Mouse (Mus musculus): Measurements from ENCODE around the gene Grm4. TPM values are rescaled to one million over a fixed set of nuclear protein-coding genes. Genes with fewer than 3 reads are reported as not detected.

The Grm4 gene
- polyA plus RNA-seq, 1 experiment from 2014 or later, result 0.16 TPM

DNA sequence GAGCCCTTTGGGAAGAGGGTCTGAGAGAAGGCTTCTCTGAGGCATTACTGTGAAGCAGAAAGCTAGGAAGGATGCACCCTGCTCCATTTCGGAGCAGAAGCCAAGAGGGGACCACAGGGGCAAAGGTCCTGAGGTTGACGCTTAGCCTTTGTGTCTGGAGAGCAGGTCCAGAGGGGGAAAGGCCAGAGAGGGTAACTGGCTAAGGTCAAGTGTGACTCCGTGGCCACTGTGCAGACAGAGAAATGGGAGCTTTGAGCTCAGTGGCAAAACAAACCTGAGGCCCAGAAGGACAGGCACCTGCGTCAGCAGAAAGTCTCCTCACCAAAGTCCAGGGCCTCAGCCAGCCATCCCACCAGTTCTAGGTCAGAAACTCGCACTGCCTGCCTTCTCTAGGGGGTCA is 12.7 kb downstream of the Grm4 start:
- Histone ChIP-seq H3K9me3 (ENCODE audit: control insufficient read depth, low read length) (no peaks in the 10 kb centered on the region), H3K27ac (replicated peaks) (no peak overlapping the region), H3K36me3 (ENCODE audit: control insufficient read depth, insufficient read depth, low read length) (no peaks in the 10 kb centered on the region), H3K4me2 (replicated peaks; ENCODE audit: low read depth) (no peak overlapping the region), H3K27me3 (ENCODE audit: control insufficient read depth, insufficient read depth, low read length) (peaks cover 17% of the 10 kb centered on the region; the same call in 1 of the 2 replicates), H3K9ac (ENCODE audit: low read length) (no peak overlapping the region), H3K4me1 (replicated peaks; ENCODE audit: control insufficient read depth, insufficient read depth) (0 out of 2 replicates have a peak, but pooled peaks cover 2% of the 10 kb centered on the region), H3K4me3 (ENCODE audit: low read depth, low read length) (no peak overlapping the region)
- ATAC-seq (ENCODE audit: low FRiP score, low TSS enrichment), result no peak
- WGBS, result 68% methylated on average over 5 of the region's 5 CpGs
- DNase-seq (ENCODE audit: low spot score), result no peak
- TF ChIP-seq EP300 (optimal IDR thresholded peaks at IDR 0.05) (no peak), CTCF (IDR thresholded peaks at IDR 0.05; ENCODE audit: low read depth) (no peak)

DNA sequence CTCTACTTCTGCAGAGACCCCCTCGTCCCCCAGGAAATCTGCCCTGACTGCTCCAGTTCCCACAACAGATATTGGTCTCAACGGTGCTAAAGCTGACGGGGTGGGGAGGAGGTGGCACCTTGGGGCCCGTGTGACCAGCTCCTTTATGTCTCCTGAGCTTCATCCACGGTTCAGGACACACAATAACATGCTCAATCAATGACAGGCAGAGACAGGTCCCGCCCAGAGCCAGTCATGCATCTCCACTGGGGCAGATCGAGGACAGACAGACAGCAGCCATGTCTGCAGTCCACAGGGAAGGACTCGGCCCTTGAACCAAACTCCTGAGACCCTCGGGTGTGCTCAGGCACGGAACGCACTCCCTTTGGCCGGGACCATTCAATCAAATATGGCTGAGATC is 13.2 kb downstream of the Grm4 start:
- TF ChIP-seq EP300 (optimal IDR thresholded peaks at IDR 0.05) (no peak), CTCF (IDR thresholded peaks at IDR 0.05; ENCODE audit: low read depth) (no peak)
- 0 out of 2 replicates have a peak, but pooled peaks cover 2% of the 10 kb centered on the region for H3K4me1 ChIP-seq (replicated peaks; ENCODE audit: control insufficient read depth, insufficient read depth)
- no peak overlapping the region for H3K4me2 ChIP-seq (replicated peaks; ENCODE audit: low read depth)
- peaks cover 15% of the 10 kb centered on the region; the same call in 1 of the 2 replicates for H3K27me3 ChIP-seq (ENCODE audit: control insufficient read depth, insufficient read depth, low read length)
- H3K36me3 ChIP-seq (ENCODE audit: control insufficient read depth, insufficient read depth, low read length), result no peaks in the 10 kb centered on the region
- ATAC-seq (ENCODE audit: low FRiP score, low TSS enrichment) (no peak), DNase-seq (ENCODE audit: low spot score) (no peak)
- H3K4me3 ChIP-seq (ENCODE audit: low read depth, low read length), result no peak overlapping the region
- H3K27ac ChIP-seq (replicated peaks), result no peak overlapping the region
- H3K9ac ChIP-seq (ENCODE audit: low read length), result no peak overlapping the region
- 65% methylated on average over 12 of the region's 12 CpGs for WGBS
- H3K9me3 ChIP-seq (ENCODE audit: control insufficient read depth, low read length), result no peaks in the 10 kb centered on the region

DNA sequence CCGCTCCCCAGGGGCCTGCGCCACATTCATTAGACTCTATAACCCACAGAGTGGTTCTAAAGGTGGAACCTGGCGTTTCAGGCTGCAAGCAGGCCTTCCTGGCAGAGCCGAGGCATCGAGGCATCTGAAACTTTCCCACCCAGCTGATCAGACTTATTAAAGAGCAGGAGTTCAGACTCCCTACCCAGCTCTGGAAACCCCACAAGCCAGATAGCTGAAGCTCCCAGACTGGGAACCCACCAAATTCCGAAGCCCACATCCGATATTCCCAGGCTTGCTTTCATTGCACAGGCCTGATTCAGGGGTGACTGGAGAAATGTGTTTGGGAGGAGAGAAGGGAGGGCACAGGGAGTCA is 13.6 kb downstream of the Grm4 start:
- Histone ChIP-seq H3K36me3 (ENCODE audit: control insufficient read depth, insufficient read depth, low read length) (no peaks in the 10 kb centered on the region), H3K9ac (ENCODE audit: low read length) (no peak overlapping the region), H3K4me1 (replicated peaks; ENCODE audit: control insufficient read depth, insufficient read depth) (0 out of 2 replicates have a peak, but pooled peaks cover 2% of the 10 kb centered on the region), H3K27me3 (ENCODE audit: control insufficient read depth, insufficient read depth, low read length) (peaks cover 13% of the 10 kb centered on the region; the same call in 1 of the 2 replicates), H3K27ac (replicated peaks) (no peak overlapping the region), H3K9me3 (ENCODE audit: control insufficient read depth, low read length) (no peaks in the 10 kb centered on the region), H3K4me3 (ENCODE audit: low read depth, low read length) (no peak overlapping the region), H3K4me2 (replicated peaks; ENCODE audit: low read depth) (no peak overlapping the region)
- ATAC-seq (ENCODE audit: low FRiP score, low TSS enrichment) (no peak), DNase-seq (ENCODE audit: low spot score) (no peak)
- 83% methylated on average over 7 of the region's 7 CpGs for WGBS
- TF ChIP-seq CTCF (IDR thresholded peaks at IDR 0.05; ENCODE audit: low read depth) (no peak), EP300 (optimal IDR thresholded peaks at IDR 0.05) (no peak)

DNA sequence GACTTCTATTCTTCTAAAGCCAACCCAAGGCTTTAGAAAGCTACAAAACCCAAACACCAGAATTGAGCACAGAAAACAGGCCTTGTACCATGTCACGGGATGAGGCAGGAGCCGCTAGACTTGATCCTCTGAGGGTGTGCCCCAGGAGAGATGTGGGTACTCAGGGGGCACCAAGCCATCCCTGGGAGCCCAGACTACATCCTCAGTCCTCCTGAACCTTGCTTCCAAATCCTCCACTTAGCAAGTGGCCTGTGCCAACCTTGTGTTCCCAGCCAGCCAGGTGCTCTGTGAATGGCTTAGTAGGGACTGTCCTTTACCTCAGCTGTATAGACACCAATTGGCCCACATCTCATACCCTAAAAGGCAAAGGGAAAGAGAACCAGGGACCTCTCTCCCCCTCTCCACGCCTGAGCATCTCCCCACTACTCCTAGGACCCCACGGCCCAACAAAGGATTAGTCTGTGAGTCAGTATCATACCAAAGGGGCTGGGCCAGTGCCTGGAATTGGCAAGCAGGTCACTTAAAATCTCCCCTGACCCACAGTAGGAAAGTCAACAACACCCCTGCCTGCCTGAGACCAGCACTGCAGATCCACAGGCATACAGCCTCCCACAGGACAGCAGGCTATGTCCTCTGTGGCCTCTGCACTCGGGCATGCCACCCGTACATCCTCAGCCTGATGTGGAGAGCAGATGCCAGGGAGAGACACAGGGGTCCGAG is 14.2 kb downstream of the Grm4 start:
- Histone ChIP-seq H3K27me3 (ENCODE audit: control insufficient read depth, insufficient read depth, low read length) (peaks cover 8% of the 10 kb centered on the region; the same call in 1 of the 2 replicates), H3K9me3 (ENCODE audit: control insufficient read depth, low read length) (no peaks in the 10 kb centered on the region), H3K27ac (replicated peaks) (no peak overlapping the region), H3K9ac (ENCODE audit: low read length) (no peak overlapping the region), H3K4me3 (ENCODE audit: low read depth, low read length) (no peak overlapping the region), H3K36me3 (ENCODE audit: control insufficient read depth, insufficient read depth, low read length) (no peaks in the 10 kb centered on the region), H3K4me1 (replicated peaks; ENCODE audit: control insufficient read depth, insufficient read depth) (no peaks in the 10 kb centered on the region), H3K4me2 (replicated peaks; ENCODE audit: low read depth) (no peak overlapping the region)
- TF ChIP-seq CTCF (IDR thresholded peaks at IDR 0.05; ENCODE audit: low read depth) (no peak), EP300 (optimal IDR thresholded peaks at IDR 0.05) (no peak)
- no peak for ATAC-seq (ENCODE audit: low FRiP score, low TSS enrichment)
- WGBS, result 78% methylated on average over 6 of the region's 7 CpGs
- DNase-seq (ENCODE audit: low spot score), result no peak

DNA sequence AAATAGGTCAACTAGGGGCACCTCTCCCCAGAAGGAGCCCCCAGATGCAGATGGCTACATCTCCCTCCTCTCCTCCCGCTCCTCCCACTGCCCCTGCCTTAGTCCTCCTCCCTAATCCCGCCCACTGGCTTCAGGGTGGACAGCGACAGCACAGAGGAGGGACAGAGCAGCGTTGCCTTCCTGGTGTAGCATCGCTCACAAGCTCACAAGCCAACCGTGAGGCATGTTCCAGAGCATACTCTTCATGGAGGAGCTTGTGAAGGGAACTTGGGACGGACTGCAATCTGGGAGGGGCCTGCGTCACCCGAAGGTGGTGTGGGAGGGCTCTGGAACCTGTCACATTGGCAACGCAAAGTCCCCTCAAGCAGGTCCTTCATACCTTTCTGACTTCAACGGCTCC is 14.8 kb downstream of the Grm4 start:
- H3K9ac ChIP-seq (ENCODE audit: low read length), result no peak overlapping the region
- H3K27me3 ChIP-seq (ENCODE audit: control insufficient read depth, insufficient read depth, low read length), result peaks cover under 1% of the 10 kb centered on the region; the same call in 1 of the 2 replicates
- H3K27ac ChIP-seq (replicated peaks), result no peak overlapping the region
- H3K36me3 ChIP-seq (ENCODE audit: control insufficient read depth, insufficient read depth, low read length), result no peaks in the 10 kb centered on the region
- no peak overlapping the region for H3K4me3 ChIP-seq (ENCODE audit: low read depth, low read length)
- ATAC-seq (ENCODE audit: low FRiP score, low TSS enrichment), result no peak
- no peaks in the 10 kb centered on the region for H3K4me1 ChIP-seq (replicated peaks; ENCODE audit: control insufficient read depth, insufficient read depth)
- TF ChIP-seq EP300 (optimal IDR thresholded peaks at IDR 0.05), result no peak
- TF ChIP-seq CTCF (IDR thresholded peaks at IDR 0.05; ENCODE audit: low read depth), result no peak
- no peak for DNase-seq (ENCODE audit: low spot score)
- no peaks in the 10 kb centered on the region for H3K9me3 ChIP-seq (ENCODE audit: control insufficient read depth, low read length)
- no peak overlapping the region for H3K4me2 ChIP-seq (replicated peaks; ENCODE audit: low read depth)
- 46% methylated on average over 10 of the region's 11 CpGs for WGBS

DNA sequence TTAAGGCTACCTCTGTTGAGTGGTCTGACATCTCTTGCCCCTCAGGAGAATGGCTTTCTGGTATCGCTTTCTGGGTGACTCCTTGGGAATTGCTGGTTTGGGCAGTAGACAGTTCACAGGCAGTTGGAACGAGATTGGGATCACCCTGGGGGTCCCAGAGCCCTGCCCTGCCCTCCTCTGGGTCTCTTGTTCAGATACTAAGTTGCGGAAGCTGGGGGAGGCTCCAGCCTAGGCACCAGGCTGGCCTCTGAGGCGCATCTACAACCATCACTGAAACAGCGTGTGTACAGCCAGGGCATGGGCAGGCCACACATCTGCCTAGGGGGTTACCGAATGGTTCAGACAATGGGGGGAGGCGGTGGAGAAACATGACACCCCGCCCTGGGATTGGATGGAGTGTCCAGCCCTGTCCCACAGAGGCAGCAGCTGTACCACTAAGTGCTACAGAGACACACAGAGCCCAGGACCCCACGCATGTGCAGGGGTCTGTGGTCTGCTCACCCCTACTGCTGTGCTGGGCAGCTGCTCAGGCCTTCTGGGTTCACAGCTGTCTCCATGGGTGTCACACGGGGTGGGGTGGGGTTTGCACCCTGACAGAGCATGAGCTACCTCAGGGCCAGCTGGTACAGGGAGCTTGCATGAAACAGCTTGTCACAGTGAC is 15.9 kb downstream of the Grm4 start:
- Histone ChIP-seq H3K4me3 (ENCODE audit: low read depth, low read length) (no peak overlapping the region), H3K27ac (replicated peaks) (no peak overlapping the region), H3K9ac (ENCODE audit: low read length) (no peak overlapping the region), H3K27me3 (ENCODE audit: control insufficient read depth, insufficient read depth, low read length) (no peaks in the 10 kb centered on the region), H3K4me1 (replicated peaks; ENCODE audit: control insufficient read depth, insufficient read depth) (no peaks in the 10 kb centered on the region), H3K9me3 (ENCODE audit: control insufficient read depth, low read length) (no peaks in the 10 kb centered on the region), H3K4me2 (replicated peaks; ENCODE audit: low read depth) (no peak overlapping the region), H3K36me3 (ENCODE audit: control insufficient read depth, insufficient read depth, low read length) (no peaks in the 10 kb centered on the region)
- TF ChIP-seq EP300 (optimal IDR thresholded peaks at IDR 0.05) (no peak), CTCF (IDR thresholded peaks at IDR 0.05; ENCODE audit: low read depth) (no peak)
- DNase-seq (ENCODE audit: low spot score) (no peak), ATAC-seq (ENCODE audit: low FRiP score, low TSS enrichment) (no peak)
- WGBS, result 24% methylated on average over 10 of the region's 10 CpGs

All from stomach, postnatal 0 days (tissue).